Mouse (Mus musculus): ENCODE measurements around the gene Pappa.

GRCm38 (mm10) chr4:65273299-65273851 lies 149.4 kb downstream of the Pappa start:
- TF ChIP-seq CTCF (IDR thresholded peaks at IDR 0.05; ENCODE audit: insufficient read depth, low read length) (no peak), POLR2A (IDR thresholded peaks at IDR 0.05; ENCODE audit: borderline replicate concordance, extremely low read depth, low read depth, low read length) (no peak)

All from lung, adult 2 months (tissue).